Mouse (Mus musculus) layer of hippocampus, adult 11-12 months (tissue): ENCODE data around the gene Gm20604.

Experiments used
- DNase-seq: peaks from one replicate; pipeline ENCODE4 v3.0.0; 2022; ENCODE audit warnings: low spot score

Gm20604 gene

DNA sequence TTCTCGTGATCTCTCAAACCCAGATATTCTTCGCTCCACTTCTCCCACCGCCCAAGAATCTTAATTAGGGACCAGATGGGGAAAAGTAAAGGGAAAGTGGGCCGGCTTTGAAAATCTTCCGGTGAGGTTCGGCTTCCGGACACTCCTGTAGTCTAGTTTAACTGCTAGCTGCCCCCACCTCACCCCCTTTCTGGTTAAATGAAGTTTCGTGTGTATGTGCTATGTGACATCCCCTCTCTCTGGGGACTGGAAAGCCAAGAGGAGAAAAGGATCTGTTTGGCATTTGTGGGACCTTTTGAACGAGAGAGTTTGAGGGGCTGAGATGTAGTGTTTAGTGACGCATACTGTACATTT, at the start of gene Gm20604:
Gene Gm20604 (minus strand): TSS at position 270 of the 354 bp plus-strand sequence.
- no peak for DNase-seq

DNA sequence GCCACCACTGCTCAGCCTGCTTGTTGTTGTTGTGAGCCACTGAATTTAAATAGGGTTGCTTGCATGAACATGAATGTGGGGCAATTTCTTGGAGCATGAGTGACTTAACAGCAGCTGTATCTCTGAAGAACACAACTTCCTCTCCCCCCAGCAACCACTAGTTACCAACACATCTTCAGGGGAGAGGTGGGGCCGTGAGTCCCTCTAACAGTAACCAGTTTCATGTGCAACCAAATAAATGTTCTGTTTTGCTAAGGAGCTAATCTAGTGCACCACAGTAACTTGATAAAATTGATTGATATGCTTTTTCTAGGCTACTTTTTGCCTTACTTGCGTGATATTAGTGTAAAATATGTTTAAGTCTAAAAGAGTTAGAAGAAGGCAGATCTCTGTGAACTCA, 41.1 kb upstream of the Gm20604 start:
- DNase-seq = no peak

DNA sequence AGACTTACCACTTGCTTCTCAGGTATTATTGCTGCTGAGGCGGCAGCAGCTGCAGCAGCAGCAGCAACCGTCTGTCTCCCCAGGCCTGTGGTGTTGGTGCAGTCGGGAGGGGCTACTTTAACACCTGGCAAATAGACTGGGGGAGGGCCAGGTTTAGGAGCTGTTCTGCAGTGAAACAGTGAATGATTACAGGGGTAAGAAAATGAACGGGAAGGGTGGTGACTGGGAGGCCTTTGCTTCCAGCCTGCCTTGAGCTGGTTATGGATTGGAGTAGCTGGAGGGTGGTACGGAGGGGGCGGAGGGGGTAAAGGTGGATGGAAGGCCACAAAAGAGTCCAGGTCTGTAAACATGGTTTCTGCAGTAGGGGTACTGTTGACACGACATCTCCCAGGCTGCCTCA, 29.5 kb upstream of the Gm20604 start:
- no peak for DNase-seq

DNA sequence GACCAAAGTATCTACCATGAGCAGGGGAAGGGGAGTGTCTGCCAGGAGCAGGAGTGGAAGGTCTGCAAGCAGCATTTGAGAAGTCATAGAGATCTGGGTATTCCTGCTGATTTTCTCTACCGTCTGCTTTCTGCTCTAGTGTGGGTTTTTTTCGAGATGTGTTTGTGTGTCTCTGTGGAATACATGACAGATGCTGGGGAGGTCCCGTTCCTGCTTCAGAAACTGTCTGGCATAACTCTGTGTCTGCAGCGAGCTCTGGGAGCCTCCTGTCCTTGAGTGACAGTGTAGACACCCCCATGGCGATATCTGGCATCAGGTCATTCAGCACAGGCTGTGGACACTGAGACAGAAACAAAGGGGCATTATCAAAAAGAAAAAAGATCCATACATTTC, 27.1 kb upstream of the Gm20604 start:
- DNase-seq = peak; percentile 44

DNA sequence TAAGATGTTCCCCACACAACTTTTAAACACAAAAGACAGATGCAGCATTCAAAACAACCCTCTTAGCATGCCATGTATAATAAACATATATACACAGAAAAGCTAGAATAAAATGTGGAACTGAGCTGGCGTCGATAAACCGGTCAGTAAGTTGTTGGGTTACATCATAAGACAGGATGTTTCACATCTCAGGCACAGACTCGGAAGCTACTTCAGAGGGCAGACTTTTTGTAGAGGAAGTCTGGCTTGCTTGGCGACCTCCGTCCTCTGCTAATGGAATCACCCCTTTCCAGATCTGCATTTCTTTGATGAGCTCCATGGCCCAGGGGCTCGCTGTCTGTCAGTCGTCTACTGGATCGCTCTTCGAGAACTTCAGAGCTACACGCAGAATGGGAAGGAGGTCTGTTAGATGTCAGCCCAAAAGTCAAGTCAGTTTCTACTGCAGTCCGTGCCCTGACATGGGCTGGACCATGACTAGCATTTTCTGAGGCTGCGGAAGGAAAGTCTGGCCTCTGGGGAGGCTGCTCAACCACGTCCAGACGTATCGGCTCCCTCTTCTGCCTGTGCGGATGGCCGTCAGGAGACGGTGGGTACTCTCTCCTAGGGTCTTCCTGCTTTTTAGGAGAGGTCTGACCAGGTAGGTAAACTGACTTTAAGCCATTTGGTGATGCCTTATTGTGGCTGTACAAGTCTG, 26.6 kb upstream of the Gm20604 start:
- no peak for DNase-seq

DNA sequence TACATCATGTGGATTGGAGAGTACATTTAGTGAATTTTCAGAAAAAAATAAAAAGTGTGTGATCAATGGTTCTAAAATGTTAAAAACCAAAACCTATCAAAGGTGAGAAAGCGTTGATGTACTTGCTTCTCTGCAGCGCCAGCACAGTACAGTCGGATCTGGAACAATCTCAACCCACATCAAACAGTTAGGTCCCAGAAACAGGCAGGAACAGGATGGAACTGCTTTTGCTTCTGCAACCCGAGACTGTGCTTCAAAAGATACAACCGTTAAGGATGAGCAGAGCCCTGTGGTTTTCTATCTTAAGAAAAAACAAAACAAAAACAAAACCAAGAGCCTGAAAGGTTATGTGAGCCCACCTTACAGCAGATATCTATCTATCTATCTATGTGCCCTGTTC, 24.4 kb upstream of the Gm20604 start:
- no peak for DNase-seq

DNA sequence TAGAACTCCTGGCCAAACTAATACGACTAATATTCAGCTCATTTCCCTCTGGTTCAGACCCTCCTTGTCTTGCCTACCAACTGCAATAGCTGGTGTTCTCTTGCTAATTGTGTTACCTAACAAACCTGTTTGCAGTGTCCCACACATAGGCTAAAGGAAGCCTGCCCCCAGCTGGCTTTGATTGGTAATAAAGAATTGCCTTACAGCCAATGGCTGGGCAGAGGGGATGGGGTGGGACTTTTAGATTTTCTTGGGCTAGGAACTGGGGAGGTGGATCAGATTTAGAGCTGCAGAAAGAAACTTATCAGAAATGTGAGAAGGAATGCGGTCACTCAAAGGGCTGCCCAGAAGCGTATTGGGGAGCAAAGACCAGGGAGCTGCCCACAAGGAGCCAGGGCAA, 21.0 kb upstream of the Gm20604 start:
- no peak for DNase-seq

DNA sequence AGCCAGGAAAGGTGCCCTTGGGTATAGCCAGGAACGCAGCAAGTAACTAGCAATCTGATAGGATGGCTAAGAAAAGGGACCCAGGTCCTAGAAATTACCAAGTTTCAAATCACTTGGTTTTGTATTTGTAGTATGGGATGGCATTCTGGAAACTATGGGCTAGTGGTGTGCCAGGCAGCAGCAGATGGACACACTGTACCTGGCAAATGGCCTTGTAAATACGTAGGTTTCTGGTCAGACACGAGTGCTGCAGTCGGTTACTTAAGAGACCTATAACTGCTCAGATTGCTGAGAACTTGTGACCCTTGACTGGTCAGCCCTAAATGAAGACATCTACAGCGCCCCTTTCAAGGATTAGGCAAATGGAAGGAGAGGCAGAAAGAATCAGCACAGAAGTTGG, 19.7 kb upstream of the Gm20604 start:
- DNase-seq = no peak

DNA sequence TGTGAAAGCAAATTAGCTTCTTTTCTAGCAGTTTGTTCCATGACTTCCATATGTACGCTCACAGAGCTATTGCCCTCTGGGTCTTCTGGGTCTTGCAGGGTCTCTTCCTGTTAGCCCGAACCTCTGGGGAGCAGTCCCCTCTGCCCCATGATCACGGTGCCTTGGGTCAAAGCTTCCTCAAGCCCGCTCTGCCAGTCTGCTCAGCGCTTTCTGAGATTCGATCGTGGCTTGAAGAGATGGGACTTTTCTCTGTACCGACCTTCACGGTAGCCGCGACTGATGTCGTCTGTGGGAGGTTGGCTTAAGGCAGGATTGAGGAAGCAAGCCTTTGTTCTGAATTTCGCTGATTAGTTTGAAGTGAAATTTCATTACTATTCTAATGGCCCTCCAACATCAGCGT, 17.6 kb upstream of the Gm20604 start:
- DNase-seq = no peak

DNA sequence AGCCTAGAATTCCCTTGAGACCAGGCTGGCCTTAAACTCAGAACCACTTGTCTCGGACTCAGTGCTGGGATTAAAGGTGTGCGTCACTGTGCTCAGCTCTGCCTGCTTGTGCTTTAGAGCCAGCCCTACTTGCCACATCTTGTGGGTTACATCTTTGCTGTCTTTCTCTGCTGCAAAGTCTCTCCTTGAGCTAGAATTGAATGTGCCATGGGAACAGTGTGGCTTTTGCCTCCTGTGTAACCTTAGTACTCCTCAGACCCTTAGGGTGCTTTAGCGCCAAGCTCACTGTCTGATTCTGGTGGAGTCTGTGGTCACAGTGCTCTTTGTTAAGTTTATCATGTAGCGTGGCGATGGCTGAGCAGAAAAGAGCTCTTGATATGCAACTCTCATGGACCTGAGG, 14.2 kb upstream of the Gm20604 start:
- DNase-seq = no peak

DNA sequence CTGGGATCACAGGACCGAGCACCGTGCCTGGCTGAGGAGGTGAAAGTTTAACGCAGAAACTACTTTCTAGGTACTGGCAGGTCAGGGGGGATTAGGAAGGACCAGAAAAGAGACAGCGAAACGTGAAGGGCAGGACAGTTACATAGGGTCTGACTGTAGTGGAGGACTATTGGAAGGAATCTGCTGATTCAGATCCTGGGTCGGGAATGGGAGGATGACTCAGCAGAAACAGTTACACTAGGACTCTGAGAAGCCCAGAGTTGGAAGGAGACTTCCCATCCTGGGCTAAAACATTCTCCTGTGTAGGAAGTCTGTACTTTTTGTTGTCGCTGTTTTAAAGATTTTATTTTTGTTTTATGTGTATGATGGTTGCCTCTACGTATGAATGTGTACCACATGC, 13.1 kb upstream of the Gm20604 start:
- no peak for DNase-seq

DNA sequence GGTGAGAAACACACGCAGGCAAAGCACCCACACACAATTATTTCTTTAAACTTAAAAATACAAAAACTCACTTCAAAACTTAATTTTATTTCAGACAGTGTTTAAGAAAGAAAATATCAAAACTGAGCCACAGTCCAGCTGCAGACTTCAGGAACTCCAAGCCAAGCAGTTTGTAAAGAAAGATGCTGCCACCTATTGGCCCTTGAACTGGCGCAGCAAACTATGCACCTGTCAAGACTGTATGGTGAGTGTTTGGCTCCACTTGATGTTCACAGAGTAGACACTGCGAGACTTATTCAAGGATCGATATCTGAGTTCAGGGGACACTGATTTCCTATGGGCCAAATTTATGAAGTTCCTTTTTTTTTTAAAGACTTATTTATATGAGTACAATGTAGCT, 10.5 kb upstream of the Gm20604 start:
- no peak for DNase-seq

DNA sequence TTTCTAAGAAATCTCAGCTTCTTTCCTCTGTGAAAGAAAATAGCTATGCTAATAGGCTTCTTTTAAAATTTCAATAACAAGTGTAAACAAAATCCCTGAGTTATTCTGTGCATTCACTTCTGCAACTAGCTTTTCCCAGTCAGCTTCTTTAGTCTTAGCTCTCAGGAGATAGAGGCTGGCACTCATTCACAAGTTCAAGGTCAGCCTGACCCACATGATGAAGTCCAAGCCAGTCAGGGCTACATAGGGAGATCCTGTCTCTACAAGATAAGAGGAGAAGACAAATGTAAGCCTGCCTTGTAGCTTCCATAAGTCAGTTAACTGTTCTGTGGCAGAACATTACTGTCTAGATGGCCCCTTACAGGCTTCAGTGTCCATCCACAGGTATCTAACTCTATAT, 5.2 kb upstream of the Gm20604 start:
- DNase-seq = no peak

DNA sequence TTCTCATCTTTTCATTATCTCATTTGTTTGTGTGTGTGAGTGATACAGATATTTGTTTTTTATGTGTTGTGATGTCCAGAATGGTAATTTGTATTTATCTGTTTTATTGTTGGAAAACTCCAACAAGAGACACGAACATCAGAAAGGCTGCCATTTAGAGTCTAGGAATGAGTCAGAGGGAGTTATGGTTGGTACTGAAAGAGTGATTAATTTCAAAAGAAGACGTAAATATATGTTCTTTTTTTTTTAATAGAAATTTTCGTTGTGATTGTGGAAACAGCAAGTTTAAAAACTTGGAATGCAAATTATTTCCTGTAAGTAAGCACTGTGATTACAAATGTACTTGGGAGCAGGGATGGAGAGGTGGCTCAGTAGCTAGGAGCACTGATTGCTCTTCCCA, 3.2 kb upstream of the Gm20604 start:
- DNase-seq = no peak

DNA sequence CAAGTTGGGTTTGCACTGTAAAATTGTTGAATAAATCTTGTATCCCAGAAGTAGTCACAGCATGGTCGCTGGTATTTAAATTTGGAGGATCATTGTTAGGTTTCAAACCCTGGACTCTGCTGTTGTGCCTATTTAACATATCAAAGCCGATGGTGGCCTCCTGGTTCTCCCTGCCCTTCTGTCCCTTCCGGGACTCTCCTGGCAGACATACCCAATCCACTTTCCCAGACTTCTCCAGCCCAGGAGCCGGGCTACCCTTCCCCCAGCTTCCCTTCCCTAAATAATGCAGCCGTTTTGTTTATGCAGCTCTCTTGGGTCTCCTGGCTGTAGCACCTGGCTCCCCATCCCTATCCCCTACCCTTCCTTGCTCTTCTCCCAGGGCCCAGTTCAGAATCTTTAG, 464 bp upstream of the Gm20604 start:
- DNase-seq = no peak

DNA sequence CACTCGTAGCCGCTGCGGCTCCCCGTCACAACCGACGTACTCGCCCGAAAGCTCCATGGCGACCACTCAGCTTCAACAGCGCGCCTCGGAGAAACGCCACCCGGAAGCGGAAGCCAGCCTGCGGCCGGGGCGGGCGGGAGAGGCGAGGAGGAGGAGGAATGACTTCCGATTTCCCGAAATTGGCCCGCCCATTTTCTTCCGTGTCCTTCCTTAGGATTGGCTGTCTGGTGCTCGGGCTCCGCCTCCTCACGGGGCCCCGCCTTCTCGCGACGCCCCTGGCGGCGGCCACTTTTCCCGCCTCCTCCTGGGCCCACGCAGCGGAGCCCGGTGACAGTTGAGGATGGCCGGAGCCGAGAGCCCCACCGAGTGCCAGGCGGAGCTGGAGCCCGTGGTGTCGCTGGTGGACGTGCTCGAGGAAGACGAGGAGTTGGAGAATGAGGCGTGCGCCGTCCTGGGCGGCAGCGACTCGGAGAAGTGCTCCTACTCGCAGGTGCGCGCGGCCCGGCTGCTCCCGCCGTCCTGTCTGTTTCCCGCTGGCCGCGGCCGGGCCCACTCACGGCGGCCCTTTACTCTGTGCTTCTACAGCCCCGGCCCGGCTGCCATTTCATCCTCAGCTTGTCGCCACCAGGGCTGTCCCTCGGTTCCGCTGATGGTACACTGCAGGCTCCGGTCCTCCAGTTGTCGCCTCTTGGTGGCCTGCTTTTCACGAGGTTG, 626 bp downstream of the Gm20604 start, which contains the start of the genes Gm28051, Gon7 and Ubr7:
Gene Gm28051 (minus strand): TSS at position 77 of the 714 bp plus-strand sequence.
Gene Gon7 (minus strand): TSS at position 115 of the 714 bp plus-strand sequence.
Gene Ubr7 (plus strand): TSS at position 279 of the 714 bp plus-strand sequence.
- peak; percentile 96 for DNase-seq

DNA sequence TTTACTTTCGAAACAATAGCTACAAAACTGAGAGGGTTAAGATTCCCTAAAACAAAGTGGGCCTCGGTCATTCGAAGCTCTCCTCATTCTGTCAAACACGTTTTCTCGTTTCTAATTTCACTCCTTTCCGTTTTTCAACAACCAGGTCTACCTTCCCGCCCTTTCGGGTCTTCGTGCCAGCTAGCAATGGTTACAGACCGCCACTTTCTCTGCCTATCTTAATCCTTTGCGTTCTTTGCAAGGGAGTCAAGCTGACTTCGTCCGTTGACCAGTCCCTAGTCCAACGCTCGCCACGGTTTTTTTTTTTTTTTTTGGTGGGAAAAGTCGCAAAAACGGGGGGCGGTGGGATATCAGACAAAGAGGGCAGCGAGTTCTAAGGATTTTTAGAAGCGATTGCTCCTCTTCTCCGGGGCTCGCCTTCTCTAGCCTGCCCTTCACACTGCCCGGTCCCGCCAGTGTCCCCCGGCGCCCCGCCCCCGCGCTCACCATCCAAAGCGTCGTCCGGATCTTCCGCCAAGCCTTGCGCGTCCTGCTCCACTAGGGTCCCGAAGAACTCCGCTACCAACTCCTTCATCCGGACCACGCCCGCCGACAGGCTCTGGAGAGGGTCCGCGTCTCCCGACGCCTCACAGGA, 1.3 kb downstream of the Gm20604 start:
- DNase-seq = no peak

DNA sequence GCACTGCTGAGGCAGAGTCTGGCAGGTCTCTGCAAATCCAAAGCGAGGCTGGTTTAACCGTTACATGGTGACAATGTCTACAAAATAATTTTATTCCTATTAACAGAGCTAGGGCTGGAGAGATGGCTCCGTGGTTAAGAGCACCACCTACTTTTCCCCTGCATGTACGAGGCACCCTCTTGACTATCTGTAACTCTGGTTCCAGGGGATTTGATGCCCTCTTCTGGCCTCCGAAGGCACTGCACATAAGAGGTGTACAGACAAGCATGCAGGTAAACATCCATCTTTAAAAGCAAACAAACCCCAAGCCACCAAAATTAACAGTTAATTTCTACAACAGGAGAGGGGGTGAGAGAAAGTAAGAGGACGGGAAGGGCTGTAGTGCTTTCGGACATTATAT, 2.2 kb downstream of the Gm20604 start:
- DNase-seq = no peak

DNA sequence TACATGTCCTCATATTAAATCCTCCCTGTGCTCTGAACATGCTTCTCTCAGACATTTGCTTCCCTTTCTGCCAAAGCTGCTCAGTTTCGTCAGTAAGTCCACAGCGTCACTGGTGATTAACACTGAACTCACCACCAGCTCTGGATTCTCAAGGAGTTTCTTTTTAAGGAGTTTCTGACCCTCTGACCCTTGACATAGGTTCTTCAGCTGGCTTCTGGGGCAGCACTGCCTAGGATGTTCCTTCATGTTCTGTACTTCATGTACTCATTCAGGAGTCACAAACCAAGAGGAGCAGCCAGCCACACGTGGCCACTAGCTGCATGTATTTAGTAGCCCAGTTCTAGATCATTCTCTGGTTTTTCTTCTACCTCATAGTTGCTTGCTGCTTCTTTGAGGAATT, 10.2 kb downstream of the Gm20604 start:
- no peak for DNase-seq

DNA sequence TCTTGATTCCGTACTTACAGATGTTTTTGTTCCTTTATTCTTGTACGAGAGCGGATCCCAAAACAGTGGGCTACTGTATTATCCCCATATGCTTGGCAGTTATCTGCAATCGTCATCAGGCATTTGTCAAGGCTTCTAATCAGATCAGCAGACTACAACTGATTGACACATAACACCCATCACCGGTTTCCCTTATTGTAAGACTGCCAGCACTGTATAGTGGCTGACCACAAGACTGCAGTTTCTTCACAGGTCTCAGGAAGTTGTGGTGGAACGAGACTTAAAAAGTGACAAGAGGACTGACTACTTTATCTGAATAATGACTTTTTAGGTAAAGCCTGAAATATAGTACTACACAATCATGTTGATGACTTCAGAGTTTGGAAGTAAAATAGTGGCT, 13.6 kb downstream of the Gm20604 start:
- no peak for DNase-seq

DNA sequence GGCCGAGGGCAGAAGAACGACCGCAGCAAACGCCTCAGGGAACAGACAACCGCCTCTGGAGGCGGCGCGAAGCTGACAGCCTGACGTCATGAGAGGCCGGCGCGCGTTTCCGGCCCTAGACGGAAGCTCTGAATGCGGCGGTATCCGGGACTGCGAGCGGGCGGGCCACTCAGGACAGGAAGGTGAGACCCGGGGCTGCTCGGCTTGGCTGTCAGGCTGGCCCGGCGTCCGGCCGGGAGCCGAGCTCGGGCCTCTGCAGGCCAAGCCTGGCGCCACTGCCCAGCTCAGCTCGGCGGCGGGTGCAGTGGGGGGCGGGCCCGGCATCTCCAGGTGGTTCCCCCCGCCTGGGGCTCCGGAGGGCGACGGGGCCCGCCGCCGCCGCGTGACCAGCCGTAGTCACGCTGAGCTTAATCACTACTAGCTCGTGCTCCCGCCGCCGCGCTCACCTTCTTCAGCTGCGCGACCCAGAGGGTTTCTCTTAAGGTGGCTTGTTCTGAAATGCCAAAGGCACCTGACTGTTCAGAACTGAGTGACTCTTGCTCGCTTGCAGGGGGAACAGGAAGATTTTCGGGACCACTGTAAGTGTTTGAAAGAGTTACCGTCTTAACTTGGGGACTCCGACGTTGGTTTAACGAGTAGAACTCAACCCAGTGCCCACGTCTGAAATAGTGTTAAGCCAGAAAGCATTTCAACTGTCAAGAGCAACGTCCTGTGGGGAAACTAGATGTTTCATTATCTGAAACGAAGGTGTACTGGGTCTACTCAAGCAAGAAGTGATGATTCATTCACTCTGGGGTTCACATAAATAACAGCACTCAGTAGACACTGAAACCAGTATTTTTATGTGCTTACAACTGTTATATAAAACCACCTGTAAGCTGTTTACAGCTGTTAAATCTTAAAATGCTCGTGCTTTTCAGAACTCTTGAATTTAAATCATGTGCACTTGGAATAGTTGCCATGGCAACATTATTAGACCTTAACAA, 14.6 kb downstream of the Gm20604 start, which contains the start of the genes Moap1 and Tmem251:
Gene Moap1 (minus strand): TSS at position 73 of the 986 bp plus-strand sequence.
Gene Tmem251 (plus strand): TSS at position 174 of the 986 bp plus-strand sequence.
- peak; percentile 89 for DNase-seq
